Mouse (Mus musculus) embryonic facial prominence, embryonic 14.5 days (tissue): Measurements from ENCODE around the gene Serpinh1. TPM values are rescaled to one million over a fixed set of nuclear protein-coding genes. Genes with fewer than 3 reads are reported as not detected.

Experiments used
- polyA plus RNA-seq: library from polyadenylated mRNA; unstranded; fragments of >200 nt; fragmentation: Nextera tagmentation; extraction: Ambion mirVana; gene quantifications from 2 replicates; pipeline ENCODE4 v1.2.1, GENCODE M21; 2014

Gene Serpinh1
- polyA plus RNA-seq, 1 experiment from 2014 or later: 945 TPM

Other genes with a start within 250 kb of the Serpinh1 start
- 16.5 and 18.2 TPM in 2 replicates for gene Uvrag, start 212.1 kb downstream of the Serpinh1 start, polyA plus RNA-seq
- 33.4 and 38.6 TPM in 2 replicates for gene Dgat2, start 170.5 kb downstream of the Serpinh1 start, polyA plus RNA-seq
- 2.2 and 2.5 TPM in 2 replicates for gene Mogat2, start 114.6 kb downstream of the Serpinh1 start, polyA plus RNA-seq
- gene Map6, start 85.8 kb downstream of the Serpinh1 start, polyA plus RNA-seq: 9.6 and 10.2 TPM in 2 replicates
- 15.0 and 17.5 TPM in 2 replicates for gene Gdpd5, start 28.2 kb upstream of the Serpinh1 start, polyA plus RNA-seq
- gene Klhl35, start 112.8 kb upstream of the Serpinh1 start, polyA plus RNA-seq: 0.74 and 1.3 TPM in 2 replicates
- gene Rps3, start 130.5 kb upstream of the Serpinh1 start, polyA plus RNA-seq: 876 and 912 TPM in 2 replicates
- 2.8 and 3.8 TPM in 2 replicates for gene Arrb1, start 182.2 kb upstream of the Serpinh1 start, polyA plus RNA-seq